Mouse (Mus musculus) embryonic stem cell, embryonic (primary cell): ENCODE data around the gene Fchsd2.

Experiments
- CTCF ChIA-PET, 4 experiments: fragments of 300-600 bp in 2 of 4; fragments of 350-600 bp in 2 of 4; sonication (Branson Sonifier 250); formaldehyde crosslinking; loops; one replicate each; lab custom pipeline; 2022; ENCODE audit warnings: inconsistent platforms in 2 of 4; lab: Charles Lee
- POLR2A ChIA-PET, 4 experiments: fragments of 300-600 bp in 2 of 4; fragments of 350-600 bp in 2 of 4; sonication (Branson Sonifier 250); formaldehyde crosslinking; loops; one replicate each; lab custom pipeline; 2022; ENCODE audit warnings: antibody characterized with exemption in 4 of 4, inconsistent platforms in 1 of 4; lab: Charles Lee

Gene Fchsd2

GRCm38 (mm10) chr7:101272466-101273160 lies 179.9 kb downstream of the Fchsd2 start:
- ChIA-PET POLR2A (interaction anchor here in 2 of 4 experiments (0.6 to 1.4 kb wide), 3 partner anchors 11 to 625 kb away, joined by 3 read pairs; no protein-coding TSS in a partner anchor), CTCF (interaction anchor here in 1 of 4 experiments (1.6 kb wide), 1 partner anchor 212 kb away, joined by 4 read pairs; no protein-coding TSS in a partner anchor)

GRCm38 (mm10) chr7:101282721-101283120 lies 190.1 kb downstream of the Fchsd2 start:
- CTCF ChIA-PET, result interaction anchor here in 3 of 4 experiments (0.6 to 2.2 kb wide), 7 partner anchors 11 to 222 kb away, joined by 3 to 7 read pairs (median 3); no protein-coding TSS in a partner anchor
- POLR2A ChIA-PET, result interaction anchor here in 2 of 4 experiments (0.6 to 1.7 kb wide), 3 partner anchors 9 to 47 kb away, joined by 3 to 8 read pairs (median 4); no protein-coding TSS in a partner anchor

GRCm38 (mm10) chr7:101284504-101284903 lies 191.8 kb downstream of the Fchsd2 start:
- ChIA-PET POLR2A (interaction anchor here in 1 of 4 experiments (1.0 to 1.7 kb wide), 2 partner anchors 9 to 11 kb away, joined by 3 to 8 read pairs; no protein-coding TSS in a partner anchor), CTCF (no interaction called here)

GRCm38 (mm10) chr7:101286891-101287290 lies 194.2 kb downstream of the Fchsd2 start:
- ChIA-PET POLR2A (interaction anchor here in 1 of 4 experiments (1.6 kb wide), 1 partner anchor 9 kb away, joined by 5 read pairs; no protein-coding TSS in a partner anchor), CTCF (interaction anchor here in 3 of 4 experiments (0.6 to 2.6 kb wide), 7 partner anchors 10 to 226 kb away, joined by 3 to 18 read pairs (median 9); no protein-coding TSS in a partner anchor)

DNA sequence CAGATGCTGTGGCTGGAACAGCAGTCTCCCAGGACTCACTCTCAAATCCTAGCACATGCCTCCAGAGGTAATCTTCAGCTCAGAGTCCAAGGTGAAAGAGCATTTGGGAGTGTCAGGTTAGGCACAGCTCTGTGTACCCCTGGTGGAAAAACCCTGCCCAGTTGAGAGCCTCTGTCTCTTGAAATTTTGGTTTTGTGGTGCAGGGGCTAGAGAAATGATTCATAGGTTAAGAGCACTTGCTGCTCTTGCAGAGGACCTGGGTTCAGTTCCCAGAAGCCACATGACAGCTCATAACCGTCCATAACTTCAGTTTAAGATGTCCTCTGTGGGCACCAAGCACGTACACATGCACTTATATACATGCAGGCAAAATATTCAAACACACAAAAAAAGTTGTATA lies 195.2 kb downstream of the Fchsd2 start:
- ChIA-PET CTCF (interaction anchor here (0.5 to 2.6 kb wide), 31 partner anchors 9 to 1236 kb away, joined by 3 to 18 read pairs (median 4); partner anchors contain the start of gene Fchsd2 (in 1 of the 4)), POLR2A (interaction anchor here in 2 of 4 experiments (0.9 to 1.6 kb wide), 5 partner anchors 8 to 180 kb away, joined by 3 to 5 read pairs (median 5); partner anchors contain the start of gene Atg16l2 (in 2 of the 2))

DNA sequence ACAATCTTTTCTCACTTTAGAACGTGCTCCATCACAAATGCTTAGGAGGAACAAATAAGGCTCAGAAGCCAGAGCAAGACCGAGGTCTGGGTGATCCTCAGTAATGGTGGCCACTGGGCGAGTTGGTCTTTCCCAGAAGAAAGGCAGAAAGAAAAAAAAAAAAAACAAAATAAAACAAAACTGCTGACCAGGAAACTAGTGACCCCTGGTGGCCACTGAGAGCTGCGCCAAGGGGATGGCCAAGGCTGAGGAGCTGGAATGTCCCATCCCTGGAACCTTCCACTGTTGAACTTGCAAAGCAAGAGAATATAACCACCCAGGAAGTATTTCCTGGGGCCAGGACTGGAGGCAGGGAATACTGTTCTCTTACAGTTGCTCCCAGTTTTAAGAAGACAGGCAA lies 195.8 kb downstream of the Fchsd2 start:
- ChIA-PET CTCF (interaction anchor here (0.5 to 2.6 kb wide), 66 partner anchors 8 to 1960 kb away, joined by 3 to 18 read pairs (median 4); partner anchors contain the start of genes Atg16l2 (in 1 of the 4) and Stard10 (in 1 of the 4)), POLR2A (interaction anchor here in 3 of 4 experiments (0.7 to 1.3 kb wide), 6 partner anchors 8 to 378 kb away, joined by 3 to 5 read pairs (median 3); partner anchors contain the start of gene Atg16l2 (in 2 of the 3))

- ChIA-PET CTCF (interaction anchor here in 2 of 4 experiments (1.1 to 2.9 kb wide), 3 partner anchors 12 to 229 kb away, joined by 3 to 9 read pairs (median 3); partner anchors contain the start of gene Atg16l2 (in 1 of the 2)), POLR2A (interaction anchor here in 2 of 4 experiments (0.8 to 1.8 kb wide), 3 partner anchors 11 to 182 kb away, joined by 3 to 7 read pairs (median 3); partner anchors contain the start of gene Atg16l2 (in 1 of the 2))
These were observed 197.7 kb downstream of the Fchsd2 start for GRCm38 (mm10) chr7:101290401-101290800.

- ChIA-PET CTCF (interaction anchor here in 2 of 4 experiments (0.7 to 2.9 kb wide), 4 partner anchors 11 to 230 kb away, joined by 3 to 9 read pairs (median 3); partner anchors contain the start of gene Atg16l2 (in 1 of the 2)), POLR2A (interaction anchor here in 2 of 4 experiments (0.8 to 1.8 kb wide), 3 partner anchors 10 to 183 kb away, joined by 3 to 7 read pairs (median 3); partner anchors contain the start of gene Atg16l2 (in 1 of the 2))
These were observed 198.5 kb downstream of the Fchsd2 start for GRCm38 (mm10) chr7:101291211-101291610.

DNA sequence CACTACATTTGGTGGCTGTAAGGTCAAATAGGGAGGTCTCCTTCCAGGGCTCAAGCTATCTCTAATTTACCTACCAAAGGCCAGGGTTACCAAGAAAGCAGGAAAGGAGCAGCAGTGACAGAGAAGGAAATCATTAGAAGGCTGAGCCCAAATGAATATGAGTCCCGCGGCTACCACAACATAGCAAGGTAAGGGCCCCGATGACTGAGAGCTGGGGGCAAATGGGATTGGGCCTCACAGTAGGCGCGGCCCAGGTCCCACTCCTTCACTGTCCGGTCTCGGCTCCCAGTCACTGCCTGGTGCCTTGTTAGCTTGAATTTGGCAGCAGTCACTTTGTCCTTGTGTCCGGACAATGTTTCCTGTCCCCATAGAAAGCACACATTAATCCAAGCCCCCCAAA lies 199.0 kb downstream of the Fchsd2 start:
- ChIA-PET CTCF (interaction anchor here in 2 of 4 experiments (0.7 to 2.9 kb wide), 5 partner anchors 10 to 344 kb away, joined by 3 to 9 read pairs (median 3); partner anchors contain the start of gene Atg16l2 (in 2 of the 2)), POLR2A (interaction anchor here in 1 of 4 experiments (1.0 to 1.8 kb wide), 2 partner anchors 10 to 17 kb away, joined by 3 to 7 read pairs; partner anchors contain the start of gene Atg16l2)

GRCm38 (mm10) chr7:101292086-101292485 lies 199.4 kb downstream of the Fchsd2 start:
- ChIA-PET POLR2A (interaction anchor here in 1 of 4 experiments (1.8 kb wide), 1 partner anchor 10 kb away, joined by 7 read pairs; the partner anchor contains the start of gene Atg16l2), CTCF (interaction anchor here in 2 of 4 experiments (1.0 to 2.9 kb wide), 4 partner anchors 10 to 345 kb away, joined by 3 to 9 read pairs (median 5); partner anchors contain the start of gene Atg16l2 (in 2 of the 2))

- ChIA-PET POLR2A (interaction anchor here in 1 of 4 experiments (0.7 kb wide), 1 partner anchor 69 kb away, joined by 4 read pairs; no protein-coding TSS in a partner anchor), CTCF (interaction anchor here in 2 of 4 experiments (1.1 to 2.6 kb wide), 2 partner anchors 9 to 345 kb away, joined by 3 to 7 read pairs; partner anchors contain the start of gene Atg16l2 (in 1 of the 2))
These were observed 200.0 kb downstream of the Fchsd2 start for GRCm38 (mm10) chr7:101292696-101293095.

DNA sequence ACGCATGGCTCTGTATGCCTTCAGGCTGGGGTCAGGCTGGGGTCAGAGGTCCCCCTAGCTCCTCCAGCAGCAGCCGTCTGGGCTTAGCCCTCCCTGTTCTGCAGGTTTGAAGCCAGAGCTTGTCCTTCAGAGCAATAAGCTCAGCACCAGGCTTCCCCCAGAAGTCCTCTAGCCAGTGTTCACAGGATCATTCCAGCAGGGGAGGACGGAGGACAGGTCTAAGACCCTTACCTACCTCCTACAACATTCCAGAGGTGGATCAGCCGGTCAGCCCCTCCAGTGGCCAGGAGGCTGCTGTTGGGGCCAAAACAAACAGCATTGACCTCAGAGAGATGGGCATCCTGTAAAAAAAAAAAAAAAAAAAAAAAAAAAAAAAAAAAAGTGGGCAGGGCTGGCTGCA lies 200.5 kb downstream of the Fchsd2 start:
- ChIA-PET POLR2A (interaction anchor here in 2 of 4 experiments (0.7 to 1.3 kb wide), 3 partner anchors 8 to 185 kb away, joined by 3 to 4 read pairs (median 4); no protein-coding TSS in a partner anchor), CTCF (interaction anchor here in 2 of 4 experiments (0.6 to 2.6 kb wide), 4 partner anchors 9 to 120 kb away, joined by 3 to 7 read pairs (median 4); partner anchors contain the start of gene Atg16l2 (in 1 of the 2))

DNA sequence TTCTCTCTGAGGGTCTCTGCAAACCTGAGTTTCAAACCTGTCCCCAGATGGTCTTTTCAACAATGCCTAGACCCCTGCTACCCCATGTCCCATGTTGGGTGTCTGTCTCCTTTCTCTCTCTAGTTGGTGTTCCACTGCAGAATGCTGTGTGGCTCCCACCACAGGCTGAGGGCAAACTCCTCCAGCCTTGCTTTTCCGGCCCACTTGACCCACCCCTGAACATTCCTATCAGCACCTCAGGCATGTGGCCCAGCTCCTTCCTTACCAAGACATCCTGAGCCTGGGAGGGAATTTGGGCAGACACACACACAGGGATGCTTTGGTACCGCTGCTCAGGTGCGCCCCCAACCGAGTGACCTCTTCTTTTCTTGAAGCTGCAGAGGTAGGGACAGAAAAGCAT lies 200.9 kb downstream of the Fchsd2 start:
- CTCF ChIA-PET, result interaction anchor here in 3 of 4 experiments (0.6 to 2.6 kb wide), 7 partner anchors 8 to 237 kb away, joined by 3 to 7 read pairs (median 3); partner anchors contain the start of gene Atg16l2 (in 1 of the 3)
- POLR2A ChIA-PET, result interaction anchor here in 2 of 4 experiments (0.6 to 4.6 kb wide), 6 partner anchors 9 to 362 kb away, joined by 3 to 19 read pairs (median 4); no protein-coding TSS in a partner anchor

DNA sequence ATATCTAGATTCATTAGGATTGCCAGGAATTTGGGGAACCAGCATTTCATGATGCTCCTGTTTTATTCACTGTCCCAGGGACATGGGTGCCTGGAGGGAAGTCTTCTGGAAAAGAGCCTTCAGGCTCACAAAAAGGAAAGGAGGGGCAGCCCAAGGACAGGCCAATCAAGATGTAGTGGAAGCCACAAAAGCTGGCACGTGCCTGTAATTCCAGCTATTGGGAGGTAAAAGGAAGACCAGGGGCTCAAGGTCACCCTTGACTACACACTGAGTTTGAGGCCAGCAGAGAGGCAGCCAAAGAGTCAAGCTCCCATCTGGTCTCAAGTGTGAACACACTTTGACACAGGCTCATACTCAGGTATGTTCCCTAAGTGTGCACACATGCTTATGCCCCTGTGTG lies 202.8 kb downstream of the Fchsd2 start:
- ChIA-PET POLR2A (interaction anchor here in 3 of 4 experiments (0.9 to 4.6 kb wide), 17 partner anchors 8 to 387 kb away, joined by 3 to 19 read pairs (median 5); partner anchors contain the start of gene Clpb (in 1 of the 3)), CTCF (interaction anchor here in 3 of 4 experiments (0.6 to 2.2 kb wide), 20 partner anchors 7 to 1870 kb away, joined by 3 to 16 read pairs (median 4); partner anchors contain the start of gene Arhgef17 (in 1 of the 3))

- CTCF ChIA-PET, result interaction anchor here (0.6 to 2.2 kb wide), 28 partner anchors 8 to 432 kb away, joined by 3 to 16 read pairs (median 4); partner anchors contain the start of gene Arhgef17 (in 1 of the 4)
- POLR2A ChIA-PET, result interaction anchor here (0.5 to 4.6 kb wide), 26 partner anchors 8 to 352 kb away, joined by 3 to 19 read pairs (median 4); no protein-coding TSS in a partner anchor
These were observed 203.8 kb downstream of the Fchsd2 start for GRCm38 (mm10) chr7:101296252-101297022.

DNA sequence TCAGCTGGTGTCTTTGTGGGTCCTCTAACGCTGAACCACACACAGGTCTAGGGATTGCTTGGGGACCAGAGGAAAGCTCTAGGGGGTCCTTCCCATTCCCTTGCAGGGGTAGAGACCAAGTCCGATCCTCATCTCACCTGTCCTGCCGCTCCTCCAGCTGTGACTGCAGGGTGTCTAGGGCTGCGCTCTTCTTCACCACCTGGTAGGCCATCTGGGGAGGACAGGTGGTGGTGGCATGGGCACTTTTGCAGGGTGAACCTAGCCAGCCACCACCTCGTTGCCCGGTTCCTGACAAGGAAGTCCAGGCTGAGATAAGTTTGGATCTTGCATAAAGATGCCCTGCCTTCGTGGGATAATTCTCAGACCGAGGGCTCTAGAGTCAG lies 204.4 kb downstream of the Fchsd2 start:
- CTCF ChIA-PET, result interaction anchor here (0.6 to 2.2 kb wide), 18 partner anchors 8 to 856 kb away, joined by 3 to 16 read pairs (median 4); no protein-coding TSS in a partner anchor
- POLR2A ChIA-PET, result interaction anchor here (0.6 to 4.6 kb wide), 20 partner anchors 8 to 353 kb away, joined by 3 to 19 read pairs (median 4); no protein-coding TSS in a partner anchor
